Mouse (Mus musculus): ENCODE measurements around the gene Pde6d. TPM values are rescaled to one million over a fixed set of nuclear protein-coding genes. Genes with fewer than 3 reads are reported as not detected.
"Not testable (repeated sequence)": the region's sequence is repeated elsewhere in the genome, so short reads cannot be mapped to it uniquely, and the experiment has no call there.

Pde6d gene
- total RNA-seq, 4 experiments from 2014 or later, result 48.3 to 59.9 (median 53.5) TPM

DNA sequence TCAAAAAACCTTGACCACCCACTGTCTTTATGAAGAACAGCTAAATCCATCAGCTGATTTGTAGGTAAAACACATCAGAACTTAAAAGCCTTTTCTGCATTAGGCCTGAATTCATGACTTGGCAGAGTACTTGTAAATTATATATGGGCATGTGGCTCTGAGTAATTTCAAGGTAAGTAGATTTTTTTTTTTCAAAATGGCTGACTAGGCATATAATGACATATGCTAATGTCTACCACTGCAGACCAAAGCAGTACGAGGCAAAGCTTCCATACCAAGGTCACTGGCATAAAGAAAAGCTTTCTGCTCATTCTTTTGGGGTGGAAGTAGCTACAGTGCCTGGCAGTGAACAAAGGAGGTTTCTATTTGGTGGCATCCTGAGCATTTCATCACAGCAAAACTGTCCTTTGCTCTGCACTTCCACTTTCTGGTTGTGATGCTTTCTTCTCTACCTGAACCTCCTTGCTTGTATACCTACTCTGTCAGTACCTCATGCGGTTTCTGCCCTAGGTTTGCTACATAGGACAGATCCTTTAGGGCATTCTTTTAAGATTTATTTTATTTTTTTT, 13.1 kb downstream of the Pde6d start:
- DNase-seq (ENCODE audit: low spot score in 2 of 2), result no peak

- no peak for DNase-seq (ENCODE audit: low spot score in 2 of 2)
These were observed 14.0 kb downstream of the Pde6d start for GRCm38 (mm10) chr1:86568409-86568808.

- DNase-seq (ENCODE audit: low spot score in 2 of 2), result no peak
These were observed 19.8 kb downstream of the Pde6d start for GRCm38 (mm10) chr1:86562663-86563062.

DNA sequence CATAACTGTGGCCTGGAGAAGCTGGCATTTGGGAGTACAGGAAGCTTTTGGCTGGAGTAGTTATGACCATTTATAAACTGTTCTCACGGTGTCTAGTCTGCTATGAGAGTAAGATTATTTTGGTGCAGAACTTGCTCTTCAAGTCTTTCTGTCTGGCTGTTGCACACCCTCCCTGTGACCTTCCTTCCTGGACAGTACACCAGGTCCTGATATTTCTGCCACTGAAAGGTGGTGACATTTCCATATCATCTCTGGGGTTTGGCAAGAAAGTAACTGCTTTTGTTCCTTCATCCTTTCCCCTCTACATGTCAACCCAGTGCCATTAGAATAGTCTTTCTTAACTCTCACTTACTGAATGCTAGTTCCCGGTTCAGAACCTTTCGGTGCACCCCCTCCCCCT, 23.2 kb downstream of the Pde6d start:
- DNase-seq (ENCODE audit: low spot score in 2 of 2), result no peak

DNA sequence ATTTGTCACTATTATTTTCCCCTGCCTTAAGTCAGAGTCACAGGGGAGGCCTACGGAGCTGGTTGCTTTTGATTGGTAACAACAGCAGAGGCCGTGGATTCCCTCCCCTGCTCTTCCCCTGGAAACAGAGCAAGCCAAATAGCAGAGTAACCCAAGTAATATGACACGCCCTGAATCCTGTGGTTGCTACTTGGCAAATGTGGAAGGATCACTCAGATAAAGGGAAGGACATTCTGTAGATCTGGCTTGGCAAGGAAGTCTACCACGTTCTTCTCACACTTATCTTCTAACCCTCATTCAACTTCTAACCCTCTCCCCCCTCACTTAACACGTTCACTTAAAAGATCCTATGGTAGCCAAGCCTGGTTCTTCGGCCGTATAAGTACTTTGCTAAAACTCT, 24.6 kb downstream of the Pde6d start:
- no peak for DNase-seq (ENCODE audit: low spot score in 2 of 2)

GRCm38 (mm10) chr1:86555665-86556064, 26.8 kb downstream of the Pde6d start:
- no peak for DNase-seq (ENCODE audit: low spot score in 2 of 2)

DNA sequence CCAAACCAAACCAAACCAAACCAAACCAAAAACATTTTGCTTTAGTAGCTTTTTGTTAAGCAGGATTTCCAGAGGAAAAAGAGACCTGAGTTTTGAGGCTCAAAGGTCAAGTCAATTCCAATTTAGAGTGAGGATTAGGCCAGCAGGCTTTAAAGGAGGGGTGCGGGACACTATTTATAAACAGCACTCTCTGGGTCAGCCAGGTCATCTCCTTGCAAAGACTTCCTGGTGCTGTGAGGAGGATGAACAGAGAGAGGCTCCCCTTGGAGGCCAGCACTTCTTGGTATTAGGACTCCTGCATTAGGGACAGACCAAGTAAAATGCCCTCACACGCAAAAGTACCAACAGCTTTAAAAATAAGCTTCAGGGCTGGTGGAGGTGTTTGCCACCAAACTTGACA, 30.6 kb downstream of the Pde6d start:
- DNase-seq (ENCODE audit: low spot score in 2 of 2), result no peak

- DNase-seq (ENCODE audit: low spot score in 2 of 2), result no peak
These were observed 31.1 kb downstream of the Pde6d start for GRCm38 (mm10) chr1:86551299-86551698.

DNA sequence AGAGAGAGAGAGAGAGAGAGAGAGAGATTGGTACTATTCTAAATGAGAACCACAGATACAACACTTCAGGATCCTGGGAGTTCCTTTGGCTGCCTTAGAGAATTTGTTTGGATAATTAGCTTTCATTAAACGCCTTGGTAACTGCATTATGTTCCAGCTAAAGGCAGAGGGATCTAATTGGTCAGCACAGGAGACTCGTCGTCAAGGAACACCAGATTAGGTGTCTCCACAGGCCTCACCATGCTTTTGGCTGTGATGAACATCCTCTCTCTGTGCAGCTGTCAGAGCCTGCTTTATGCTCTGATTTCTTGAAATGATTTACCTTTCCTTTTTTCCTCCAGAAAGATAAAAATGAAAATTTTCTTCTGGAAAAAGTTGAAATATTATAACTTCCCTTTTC, 35.6 kb downstream of the Pde6d start:
- DNase-seq (ENCODE audit: low spot score in 2 of 2), result no peak

- no peak for DNase-seq (ENCODE audit: low spot score in 2 of 2)
These were observed 39.8 kb downstream of the Pde6d start for GRCm38 (mm10) chr1:86542584-86542983.

DNA sequence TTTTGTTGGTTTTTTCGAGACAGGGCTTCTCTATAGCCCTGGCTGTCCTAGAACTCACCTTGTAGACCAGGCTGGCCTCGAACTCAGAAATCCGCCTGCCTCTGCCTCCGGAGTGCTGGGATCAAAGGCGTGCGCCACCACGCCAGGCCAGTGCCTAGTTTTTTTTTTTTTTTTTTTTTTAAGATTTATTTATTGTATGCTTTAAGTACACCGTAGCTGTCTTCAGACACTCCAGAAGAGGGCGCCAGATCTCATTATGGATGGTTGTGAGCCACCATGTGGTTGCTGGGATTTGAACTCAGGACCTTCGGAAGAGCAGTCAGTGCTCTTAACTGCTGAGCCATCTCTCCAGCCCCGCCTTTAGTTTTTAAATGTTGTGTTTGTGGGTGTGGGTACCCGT, 42.8 kb downstream of the Pde6d start:
- DNase-seq (ENCODE audit: low spot score in 2 of 2), result not testable (repeated sequence)

DNA sequence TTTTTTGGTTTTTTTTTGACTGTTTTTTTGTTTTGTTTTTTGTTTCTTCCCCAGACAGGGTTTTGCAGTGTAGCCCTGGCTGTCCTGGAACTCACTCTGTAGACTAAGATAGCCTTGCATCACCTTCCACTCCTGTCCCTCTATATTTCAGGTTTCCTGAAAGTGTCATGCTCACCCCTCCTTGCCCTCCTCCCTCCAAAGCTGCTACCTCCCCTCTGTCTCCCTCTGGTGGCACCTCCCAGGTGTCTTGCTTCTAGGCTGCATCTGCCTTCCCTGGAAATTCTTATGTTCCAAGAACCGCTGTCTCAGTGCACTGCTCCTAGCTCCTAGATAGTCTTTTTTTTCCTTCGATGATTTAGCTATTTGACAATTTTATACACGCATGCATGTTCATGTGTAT, 44.0 kb downstream of the Pde6d start:
- DNase-seq (ENCODE audit: low spot score in 2 of 2), result no peak

DNA sequence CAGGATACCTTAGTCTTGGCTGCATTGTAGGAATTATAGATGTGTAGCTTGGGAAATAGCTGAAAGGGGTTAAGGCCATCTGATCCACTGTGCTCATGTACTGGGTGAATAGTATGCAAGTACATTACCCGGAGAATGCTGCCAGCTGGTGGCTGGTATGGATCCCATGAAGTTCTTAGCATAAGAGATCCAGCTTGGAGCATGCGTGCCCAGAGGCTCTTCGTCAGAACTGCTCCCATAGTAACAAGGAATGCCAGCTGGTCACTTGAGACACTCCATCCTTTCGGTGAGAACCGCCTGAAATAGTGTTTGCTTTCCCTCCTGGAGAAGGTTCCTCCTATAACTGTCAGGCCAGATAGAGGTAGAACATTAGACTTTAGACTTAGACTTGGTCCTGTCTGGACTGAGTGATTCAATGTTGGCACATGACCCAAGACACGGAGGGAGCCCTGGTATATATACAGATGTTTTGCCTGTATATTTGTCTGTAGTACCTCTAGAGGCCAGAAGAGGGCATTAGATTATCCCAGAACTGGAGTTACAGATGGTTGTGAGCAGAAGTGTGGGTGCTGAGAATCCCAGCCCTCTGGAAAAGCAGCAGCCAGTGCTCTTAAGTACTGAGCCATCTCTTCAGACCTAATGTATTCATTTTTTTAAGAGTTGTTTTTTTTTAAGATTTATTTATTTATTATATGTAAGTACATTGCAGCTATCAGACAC, 48.9 kb downstream of the Pde6d start:
- DNase-seq (ENCODE audit: low spot score in 2 of 2), result peak in 1 of 2 experiments; percentile 68

DNA sequence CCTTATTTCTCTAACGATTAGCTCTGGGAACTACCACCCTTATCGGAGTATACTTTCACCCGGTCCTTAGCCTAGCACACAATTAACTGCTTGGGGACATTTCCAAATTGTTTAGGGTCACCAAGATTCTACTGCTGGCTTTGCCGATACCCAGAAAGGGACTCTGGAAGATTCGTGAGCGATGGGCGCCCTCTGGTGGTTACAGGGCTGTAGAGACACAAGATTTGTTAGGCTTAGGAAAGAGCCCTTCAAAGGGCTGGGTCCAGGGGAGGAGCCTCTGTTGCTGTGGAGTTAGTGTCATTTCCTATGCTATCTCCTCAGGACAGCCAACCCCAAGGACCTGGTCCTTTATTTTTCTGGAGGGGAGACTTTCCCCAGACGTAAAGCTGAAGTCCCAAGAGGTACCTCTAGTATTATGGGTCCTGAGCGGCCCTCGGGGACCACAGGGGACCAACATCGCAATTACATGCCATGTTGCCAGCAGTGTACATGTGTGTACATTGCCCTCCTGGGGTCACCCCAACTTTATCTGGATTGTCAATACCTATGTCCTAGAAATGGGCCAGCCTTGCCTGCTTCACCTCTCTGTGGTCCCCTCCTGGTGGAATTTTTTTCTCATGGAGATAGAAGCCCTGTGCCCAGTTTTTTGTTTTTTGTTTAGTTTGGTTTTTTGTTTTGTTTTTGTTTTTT, 49.9 kb downstream of the Pde6d start:
- peak; percentile 77 to 93 for DNase-seq (ENCODE audit: low spot score in 2 of 2)

DNA sequence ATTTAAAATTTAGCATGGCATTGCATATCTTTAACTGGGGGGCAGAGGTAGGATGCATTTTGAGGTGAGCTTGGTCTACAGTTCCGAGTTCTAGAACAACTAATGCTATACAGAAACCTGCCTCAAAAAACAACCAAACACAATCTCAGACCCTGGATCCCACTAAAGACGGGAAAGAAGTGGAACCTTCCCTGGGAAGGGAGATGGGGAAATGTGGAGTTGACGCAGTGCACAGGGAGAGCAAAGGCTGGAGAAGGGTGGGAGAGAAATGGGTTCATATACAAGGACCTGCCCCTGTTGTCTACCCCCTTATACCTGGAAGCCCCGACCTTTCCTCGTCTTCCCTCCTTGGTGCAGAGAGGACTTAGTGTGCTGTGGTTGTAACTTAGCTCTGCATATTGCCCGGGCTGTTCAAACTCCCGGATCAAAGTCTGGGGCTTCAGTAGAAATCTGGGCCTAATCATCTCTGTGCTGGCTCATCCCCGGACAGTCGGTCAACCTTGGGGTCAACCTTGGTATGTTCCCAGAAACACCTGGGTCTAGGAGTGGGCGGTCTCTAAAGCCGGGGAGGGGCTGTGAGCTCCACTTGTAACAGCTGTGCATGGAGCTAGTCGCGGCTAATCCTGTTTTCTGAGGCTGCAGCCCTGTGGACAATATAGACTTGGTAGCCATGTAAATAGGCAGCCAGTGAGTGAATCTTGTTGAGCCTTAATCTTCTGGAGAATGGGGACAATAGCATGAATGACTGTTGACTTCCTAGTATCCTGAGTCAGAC, 50.7 kb downstream of the Pde6d start:
- no peak for DNase-seq (ENCODE audit: low spot score in 2 of 2)

DNA sequence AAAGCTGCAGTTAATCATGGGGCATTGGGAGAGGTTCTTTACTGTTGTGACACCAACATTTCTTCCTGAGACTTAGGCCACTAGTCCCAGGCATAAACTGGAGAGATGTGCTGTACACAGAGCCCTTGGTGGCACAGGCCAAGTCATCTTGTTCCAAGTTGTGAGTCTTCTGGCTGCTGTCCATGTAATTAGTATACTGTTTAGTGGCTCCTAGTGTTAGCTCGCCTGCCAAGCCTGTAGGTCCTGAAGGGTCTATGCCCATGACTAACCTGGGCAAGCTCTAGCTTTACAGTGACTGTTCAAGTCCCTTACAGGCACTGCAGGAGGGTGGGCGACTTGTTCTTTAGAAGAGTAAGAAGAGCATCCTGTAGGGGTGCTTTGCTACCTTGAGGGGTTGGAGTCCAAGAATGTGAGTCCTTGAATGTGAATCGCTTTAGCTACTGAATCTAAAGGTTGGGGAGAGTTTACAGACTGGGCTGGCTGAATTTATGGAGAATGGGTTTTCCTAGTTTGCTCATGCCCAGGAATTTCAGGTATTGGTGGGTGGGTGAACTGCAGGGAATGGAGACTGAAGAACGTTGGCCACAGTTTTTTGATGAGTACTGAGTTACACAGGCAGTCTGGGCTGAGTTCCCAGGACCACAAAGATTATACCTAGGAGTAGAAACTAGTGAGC, 51.4 kb downstream of the Pde6d start:
- DNase-seq (ENCODE audit: low spot score in 2 of 2), result no peak

DNA sequence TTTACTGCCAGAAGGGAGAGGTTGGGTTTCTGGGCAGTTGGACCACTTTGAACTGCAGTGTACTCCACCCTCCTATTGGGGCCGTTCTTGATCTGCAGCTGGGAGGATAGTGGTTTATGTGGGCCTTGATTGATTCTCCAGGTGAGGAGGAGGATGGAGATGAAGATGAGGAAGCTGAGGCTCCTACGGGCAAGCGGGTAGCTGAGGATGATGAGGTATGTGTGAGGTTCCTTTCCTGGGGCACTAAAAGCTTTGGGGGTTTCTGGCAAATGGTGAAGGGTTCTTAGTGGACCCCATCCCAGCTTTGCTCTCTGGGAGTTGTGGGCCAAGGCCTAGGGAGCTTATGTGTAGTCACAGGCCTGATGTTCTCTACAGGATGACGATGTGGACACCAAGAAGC, 52.8 kb downstream of the Pde6d start:
- no peak for DNase-seq (ENCODE audit: low spot score in 2 of 2)

DNA sequence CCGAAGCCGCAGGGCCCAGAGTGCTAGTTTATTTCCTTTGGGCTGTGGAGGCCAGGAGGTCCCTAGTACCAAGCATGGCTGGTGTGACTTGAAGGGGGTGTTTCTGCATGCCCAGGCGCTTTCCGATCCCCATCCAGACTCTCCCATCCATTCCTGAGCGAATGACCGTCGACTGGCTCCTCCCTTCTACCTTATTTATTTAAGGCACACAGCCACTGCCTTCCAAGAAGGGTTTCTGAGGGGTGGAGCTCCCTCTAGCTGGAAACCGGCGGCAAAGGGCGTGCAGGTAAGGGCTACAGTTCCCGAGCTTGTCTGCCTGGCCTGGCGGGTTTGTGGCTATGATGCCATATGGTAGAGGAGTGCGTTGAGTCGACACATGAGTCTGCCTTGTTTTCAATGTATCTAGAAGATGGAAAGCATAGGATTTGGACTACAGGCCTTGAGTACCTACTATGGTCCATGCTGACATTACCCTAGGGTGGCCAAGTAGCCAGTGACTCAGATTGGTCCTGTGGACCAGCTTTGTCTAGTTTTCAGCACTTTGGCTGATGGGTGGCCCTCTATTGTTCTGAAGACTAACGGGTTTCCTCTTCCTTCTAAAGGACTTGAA, 53.8 kb downstream of the Pde6d start:
- no peak for DNase-seq (ENCODE audit: low spot score in 2 of 2)

DNA sequence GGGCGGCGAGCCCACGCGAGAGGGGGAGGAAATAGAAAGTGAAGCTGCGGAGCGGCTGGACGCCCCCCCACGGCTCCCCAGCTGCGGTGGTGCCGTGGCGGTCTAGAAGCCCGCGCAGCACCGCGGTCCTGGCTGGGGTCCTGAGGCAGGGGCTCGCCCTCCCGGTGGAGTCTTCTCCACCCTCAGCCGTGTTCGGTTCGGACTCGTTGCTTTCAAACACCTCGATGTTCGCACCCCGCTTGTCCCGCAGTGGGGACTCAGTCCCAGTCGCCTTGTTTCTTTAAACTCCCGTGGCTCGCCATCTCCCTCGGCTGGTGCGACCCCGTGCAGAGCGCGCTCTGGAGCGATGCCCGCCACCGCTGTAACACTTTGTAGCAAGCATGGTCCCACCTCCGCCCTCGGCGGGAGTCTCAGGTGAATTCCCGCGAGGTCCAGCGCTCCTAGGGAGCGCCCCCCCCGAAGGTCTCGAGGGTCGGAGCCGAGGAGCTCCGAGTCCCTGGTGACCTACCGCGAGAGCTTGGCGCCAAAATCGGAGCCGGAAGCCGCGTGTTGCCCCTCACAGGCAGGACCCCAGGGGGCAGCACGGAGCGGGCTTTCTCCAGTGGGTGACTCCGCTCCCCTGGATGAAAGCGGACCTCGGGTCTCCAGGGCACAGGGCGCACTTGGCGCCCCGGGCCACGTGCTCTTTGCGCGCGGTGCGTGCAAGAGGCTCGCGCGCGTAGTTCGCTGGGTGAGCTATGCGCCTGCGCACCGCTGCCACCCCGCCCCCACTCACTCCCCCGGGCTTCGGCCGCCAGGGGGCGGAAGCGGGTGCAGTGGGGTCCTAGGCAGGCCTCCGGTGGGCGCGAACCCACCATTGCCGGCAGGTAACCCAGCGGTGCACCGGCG, 54.6 kb downstream of the Pde6d start:
- peak; percentile 86 to 95 for DNase-seq (ENCODE audit: low spot score in 2 of 2)

All from left cerebral cortex, adult 8-10 months (tissue).